8 mouse cellular contexts compared by ENCODE assay signal in the genomic region with DNA sequence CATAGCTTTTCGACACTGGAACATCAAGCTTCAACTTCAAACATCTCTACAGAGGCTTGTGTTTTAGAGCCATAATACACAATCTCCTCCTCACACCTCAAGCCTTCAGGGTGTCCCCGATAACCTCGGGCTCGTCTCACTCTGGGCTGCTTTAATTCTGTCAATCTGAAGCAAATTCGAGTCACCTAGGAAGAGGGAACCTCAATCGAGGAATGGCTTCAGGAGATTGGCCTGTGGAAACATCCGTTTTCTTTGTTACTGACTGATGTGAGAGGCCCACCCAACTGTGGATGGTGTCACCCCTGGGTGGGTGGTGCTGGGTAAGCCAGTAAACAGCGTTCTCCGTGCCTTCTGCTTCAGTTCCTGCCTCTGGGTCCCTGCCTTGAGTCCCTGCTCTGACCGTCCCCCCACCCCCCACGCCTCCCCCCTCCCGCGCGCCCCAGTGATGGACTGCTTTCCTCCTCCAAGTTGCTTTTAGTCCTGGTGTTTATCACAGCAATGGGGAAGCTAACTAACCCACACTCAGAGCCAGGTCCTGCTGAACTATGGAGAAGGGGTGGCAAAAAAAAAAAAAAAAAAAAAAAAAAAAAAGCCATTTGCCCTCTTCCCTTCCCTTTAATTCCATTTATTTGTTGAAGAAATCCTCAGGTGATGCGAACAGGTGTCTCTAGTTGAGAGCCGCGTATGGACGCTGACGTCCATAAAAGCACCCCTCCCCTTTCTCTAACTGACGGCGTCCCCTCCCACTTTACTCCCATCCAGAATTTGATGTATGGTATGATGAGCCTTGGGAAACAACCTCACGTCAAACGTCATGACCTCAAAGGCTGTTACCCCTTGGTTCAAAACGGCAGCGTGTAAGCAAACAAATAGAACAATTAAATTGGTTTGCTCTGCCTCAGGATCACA. TPM values are rescaled to one million over a fixed set of nuclear protein-coding genes. Genes with fewer than 3 reads are reported as not detected.
A peak's percentile ranks its signal among the peaks of the same experiment; 100 is the strongest.
DNase-seq lines count a peak whose midpoint lies in the region; ATAC-seq and TF ChIP-seq lines count a peak whose summit lies in the region.

No protein-coding gene starts in this region.

- in situ Hi-C loops in CH12.LX (cut with MboI; ENCODE audit: low pct_ligation_motif_present, low pct_unique_long_range_greater_than_20kb, low sequenced_read_pairs) = loop anchor here (10.0 kb wide), 2 partner anchors 91 to 231 kb away; a partner anchor contains a TSS

- no peak for TF ChIP-seq EP300 in CH12.LX (IDR thresholded peaks at IDR 0.05; ENCODE audit: low read length)

- intact Hi-C loops in gastrocnemius, adult 2 months (cut with DNase I) = loop anchor here (2.0 to 5.0 kb wide), 3 partner anchors 91 to 388 kb away; a partner anchor contains a TSS
- intact Hi-C loops in gastrocnemius, postnatal 36 days (cut with DNase I) = loop anchor here (5.0 kb wide), 1 partner anchor 388 kb away; a partner anchor contains a TSS

- WGBS in hindbrain, embryonic 12.5 days = 34% methylated on average over 25 of the region's 25 CpGs

- no peak for TF ChIP-seq POLR2A in CH12.LX (IDR thresholded peaks at IDR 0.05; ENCODE audit: low read depth, low read length)

- H3K4me1 ChIP-seq in CH12.LX (ENCODE audit: control insufficient read depth in 1 of 2, insufficient read depth in 2 of 2) = peaks cover 8 to 9% of the 10 kb centered on the region in 2 experiments; a peak in 2 of 4 replicates
- H3K4me1 ChIP-seq in hindbrain, embryonic 12.5 days = no peaks in the 10 kb centered on the region
- H3K4me1 ChIP-seq in megakaryocyte, embryonic 14.5 days = peaks cover 23% of the 10 kb centered on the region

- no peaks in the 10 kb centered on the region for H3K36me3 ChIP-seq in CH12.LX (replicated peaks in 1 of 2; ENCODE audit: control insufficient read depth in 1 of 2, insufficient read depth in 1 of 2, low read length in 1 of 2)
- no peaks in the 10 kb centered on the region for H3K36me3 ChIP-seq in hindbrain, embryonic 12.5 days
- no peaks in the 10 kb centered on the region for H3K36me3 ChIP-seq in megakaryocyte, embryonic 14.5 days (replicated peaks; ENCODE audit: low read length)

- peak overlapping the region; percentile 94 for H3K4me2 ChIP-seq in CH12.LX (ENCODE audit: insufficient read depth, low read depth, poor library complexity, severe bottlenecking)
- H3K4me2 ChIP-seq in hindbrain, embryonic 12.5 days (replicated peaks) = peak overlapping the region; percentile 50

- no peaks in the 10 kb centered on the region for H3K79me2 ChIP-seq in CH12.LX (replicated peaks; ENCODE audit: control insufficient read depth, extremely low read depth, insufficient read depth, poor library complexity, severe bottlenecking)

- peak overlapping the region; percentile 92; the same call in 1 of the 2 replicates for H3K27ac ChIP-seq in gastrocnemius, adult 2 months
- no peak overlapping the region for H3K27ac ChIP-seq in CH12.LX (ENCODE audit: insufficient read depth, low read depth)
- no peak overlapping the region for H3K27ac ChIP-seq in hindbrain, embryonic 12.5 days

- dilution Hi-C loops in CH12.LX (cut with MboI; ENCODE audit: extremely low pct_ligation_motif_present, extremely low pct_unique_long_range_greater_than_20kb, low sequenced_read_pairs) = no loop called here

- no peaks in the 10 kb centered on the region for H3K9me3 ChIP-seq in CH12.LX (replicated peaks; ENCODE audit: low read length)
- H3K9me3 ChIP-seq in hindbrain, embryonic 12.5 days (replicated peaks) = no peaks in the 10 kb centered on the region
- peaks cover 11% of the 10 kb centered on the region for H3K9me3 ChIP-seq in megakaryocyte, embryonic 14.5 days

- H3K9ac ChIP-seq in CH12.LX (ENCODE audit: insufficient read depth, low read depth) = peak overlapping the region; percentile 17; the same call in 1 of the 2 replicates
- H3K9ac ChIP-seq in hindbrain, embryonic 12.5 days = no peak overlapping the region; the same call in 1 of the 2 replicates

- TF ChIP-seq RAD21 in CH12.LX (IDR thresholded peaks at IDR 0.05; ENCODE audit: low read depth, low read length) = no peak

- TF ChIP-seq CTCF in gastrocnemius, adult 2 months (IDR thresholded peaks at IDR 0.05) = no peak
- no peak for TF ChIP-seq CTCF in CH12.LX (conservative IDR thresholded peaks at IDR 0.05 in 1 of 2, IDR thresholded peaks at IDR 0.05 in 1 of 2; ENCODE audit: low read depth in 2 of 2, low read length in 2 of 2)

- no peak for DNase-seq in gastrocnemius, adult 2 months
- no peak for DNase-seq in gastrocnemius, postnatal 36 days
- DNase-seq in CH12.LX (ENCODE audit: extremely low read depth) = no peak
- no peak for DNase-seq in T-cell, adult 2 months (ENCODE audit: low spot score)
- DNase-seq in layer of hippocampus, postnatal 25 days (ENCODE audit: extremely low spot score in 1 of 2, low spot score in 1 of 2) = no peak
- no peak for DNase-seq in layer of hippocampus, adult 9-11 months

- peak; percentile 55 for ATAC-seq in hindbrain, embryonic 12.5 days (ENCODE audit: low FRiP score)

- no peaks in the 10 kb centered on the region for H3K27me3 ChIP-seq in CH12.LX (replicated peaks)
- H3K27me3 ChIP-seq in hindbrain, embryonic 12.5 days = no peaks in the 10 kb centered on the region
- no peaks in the 10 kb centered on the region for H3K27me3 ChIP-seq in megakaryocyte, embryonic 14.5 days (replicated peaks)

- peak overlapping the region; percentile 70 for H3K4me3 ChIP-seq in gastrocnemius, adult 2 months
- peak overlapping the region; percentile 38 to 46 (median 40) for H3K4me3 ChIP-seq in CH12.LX (replicated peaks in 1 of 3; ENCODE audit: low read depth in 2 of 3, low read length in 2 of 3, poor library complexity in 1 of 3)
- H3K4me3 ChIP-seq in hindbrain, embryonic 12.5 days = peak overlapping the region; percentile 29
- peak overlapping the region; percentile 90 for H3K4me3 ChIP-seq in megakaryocyte, embryonic 14.5 days (replicated peaks)

TF ChIP-seq in CH12.LX, 34 proteins besides CTCF, POLR2A, EP300 and RAD21:
- peak; percentile 58 for TF ChIP-seq ZNF384 (IDR thresholded peaks at IDR 0.05; ENCODE audit: low read depth, low read length)
- TF ChIP-seq SMC3 (IDR thresholded peaks at IDR 0.05; ENCODE audit: low read depth, low read length) = no peak
- no peak for TF ChIP-seq ZC3H11A (IDR thresholded peaks at IDR 0.05; ENCODE audit: low read depth, low read length)

RNA-seq across cellular contexts. Expression of a gene that starts 2.6 kb away (rescaled TPM):
- total RNA-seq in gastrocnemius, adult 2 months (2021) = 10 to 100 TPM; 40.0 to 64.9 TPM
- total RNA-seq in gastrocnemius, postnatal 36 days (2021) = 10 to 100 TPM; 45.8 to 86.2 TPM
- 0.13 TPM in 1 of 2 replicates, not detected in the other for total RNA-seq in CH12.LX (2012; rRNA removed)
- 0.16 TPM in 1 of 2 replicates, not detected in the other for total RNA-seq in CH12.LX (2014; rRNA removed)
- not detected in 2 replicates for polyA plus RNA-seq in CH12.LX (2012; ENCODE audit: insufficient read length, low read depth)
- 0.29 and 0.36 TPM in 2 replicates for polyA plus RNA-seq in hindbrain, embryonic 12.5 days (2016; fragmentation: Nextera tagmentation; extraction: Ambion mirVana)
- polyA plus RNA-seq in megakaryocyte, embryonic 14.5 days (2012; ENCODE audit: insufficient read depth, low replicate concordance) = not detected in 2 replicates
- total RNA-seq in layer of hippocampus, postnatal 25 days (2021) = not detected

RNA-seq across cellular contexts. Expression of a gene that starts 32.4 kb away (rescaled TPM):
- not detected for total RNA-seq in gastrocnemius, adult 2 months (2021)
- not detected for total RNA-seq in gastrocnemius, postnatal 36 days (2021)
- total RNA-seq in CH12.LX (2012; rRNA removed) = not detected in 2 replicates
- total RNA-seq in CH12.LX (2014; rRNA removed) = not detected in 2 replicates
- polyA plus RNA-seq in CH12.LX (2012; ENCODE audit: insufficient read length, low read depth) = not detected in 2 replicates
- polyA plus RNA-seq in hindbrain, embryonic 12.5 days (2016; fragmentation: Nextera tagmentation; extraction: Ambion mirVana) = 0.19 TPM in 1 of 2 replicates, not detected in the other
- not detected in 2 replicates for polyA plus RNA-seq in megakaryocyte, embryonic 14.5 days (2012; ENCODE audit: insufficient read depth, low replicate concordance)
- total RNA-seq in layer of hippocampus, postnatal 25 days (2021) = under 1 TPM in 1 of 2 experiments, not detected in 1; 0.39 TPM

Comparison
In these comparisons a context has a peak if more than half of its experiments do, and no peak if none do; other contexts are left out.
1. H3K4me3 ChIP-seq: peak in every context shown above with its lines; median percentile 90 in megakaryocyte, embryonic 14.5 days; 70 in gastrocnemius, adult 2 months; 40 in CH12.LX; 29 in hindbrain, embryonic 12.5 days.
2. RNA of a gene that starts 2.6 kb away (total RNA-seq): 45.8 to 86.2 TPM in gastrocnemius, postnatal 36 days and 40.0 to 64.9 TPM in gastrocnemius, adult 2 months; 0.13 to 0.16 TPM in CH12.LX and not detected in layer of hippocampus, postnatal 25 days; every median in the first group is over 10 times any median in the second.